Comparison of ENCODE assay signal across 14 mouse cellular contexts in genomic region chr13:120052085-120052484, GRCm38 (mm10). TPM values are rescaled to one million over a fixed set of nuclear protein-coding genes. Genes with fewer than 3 reads are reported as not detected.
ATAC-seq and TF ChIP-seq lines count a peak whose summit lies in the region.
"Not testable (repeated sequence)": the region's sequence is repeated elsewhere in the genome, so short reads cannot be mapped to it uniquely, and the experiment has no call there.
"Had no signal": no experiment of that assay in that cellular context is flagged by ENCODE, and none has a peak within 500 bp of the region (broad histone marks: within the 10 kb centered on the region; RNA-seq: fewer than 3 reads in every experiment).

Gm21188 (minus strand) TSS chr13:120052194.

- H3K4me1 ChIP-seq in bone marrow, adult 2 months (ENCODE audit: control insufficient read depth, insufficient read depth, low read length), result not testable (repeated sequence)

- H3K4me3 ChIP-seq in bone marrow, adult 2 months (replicated peaks; ENCODE audit: control insufficient read depth, low read depth, low read length), result not testable (repeated sequence)

- H3K27ac ChIP-seq in bone marrow, adult 2 months (ENCODE audit: control insufficient read depth, insufficient read depth, low read depth, low read length, poor library complexity), result not testable (repeated sequence)

- TF ChIP-seq CTCF in bone marrow, adult 2 months (IDR thresholded peaks at IDR 0.05; ENCODE audit: control insufficient read depth, insufficient read depth, low read length), result not testable (repeated sequence)

- not testable (repeated sequence) for TF ChIP-seq POLR2A in bone marrow, adult 2 months (IDR thresholded peaks at IDR 0.05; ENCODE audit: borderline replicate concordance, control insufficient read depth, low read depth, low read length)

- ATAC-seq in common myeloid progenitor, adult 5-6 weeks (replicated peaks; ENCODE audit: low read depth, poor library complexity, severe bottlenecking), result peak; percentile 29; the same call in 1 of the 2 replicates
- ATAC-seq in erythroid progenitor cell, adult 5-6 weeks (replicated peaks; ENCODE audit: low FRiP score, poor library complexity, severe bottlenecking); monocyte, adult 5-6 weeks (replicated peaks; ENCODE audit: insufficient number of reproducible peaks, low FRiP score, low TSS enrichment, poor library complexity, severe bottlenecking): not testable (repeated sequence)
- ATAC-seq in hematopoietic stem cell, adult 5-6 weeks (replicated peaks in 1 of 2; ENCODE audit: insufficient read depth in 1 of 2, low FRiP score in 2 of 2, low TSS enrichment in 1 of 2, low read depth in 1 of 2, poor library complexity in 2 of 2, severe bottlenecking in 2 of 2), result peak; percentile 4 to 30; a peak in 1 of 4 replicates
- ATAC-seq in megakaryocyte, adult 5-6 weeks (ENCODE audit: poor library complexity, severe bottlenecking), result peak; percentile 39

RNA-seq across cellular contexts. Expression of gene Gm21188, which starts in this region (rescaled TPM):
- polyA plus RNA-seq in bone marrow, adult 2 months (2011; ENCODE audit: insufficient read depth, insufficient read length, low replicate concordance, missing spikeins), result 15.0 and 34.3 TPM in 2 replicates
- total RNA-seq in common myeloid progenitor, adult 5-6 weeks (2017), result 1.7 and 2.2 TPM in 2 replicates
- 33.5 and 35.0 TPM in 2 replicates for total RNA-seq in erythroid progenitor cell, adult 5-6 weeks (2015; ENCODE audit: low replicate concordance)
- total RNA-seq in erythroid progenitor cell, adult 5-6 weeks (2017; ENCODE audit: low replicate concordance), result 10.9 and 11.7 TPM in 2 replicates
- 3.9 and 8.6 TPM in 2 replicates for total RNA-seq in hematopoietic stem cell, adult 5-6 weeks (2017)
- total RNA-seq in megakaryocyte, adult 5-6 weeks (2015), result 248 and 273 TPM in 2 replicates
- 152 and 161 TPM in 2 replicates for total RNA-seq in megakaryocyte, adult 5-6 weeks (2017)
- 136 to 183 TPM (median 179 TPM) in 3 replicates for total RNA-seq in monocyte, adult 5-6 weeks (2017)
- polyA plus RNA-seq: cerebellum, adult 2 months; embryonic facial prominence, embryonic 11.5 days; embryonic facial prominence, embryonic 13.5 days; embryonic facial prominence, embryonic 15.5 days; forebrain, embryonic 10.5 days; forebrain, embryonic 12.5 days; forebrain, embryonic 14.5 days; forebrain, embryonic 16.5 days had no signal
